Mouse (Mus musculus) bone marrow macrophage, adult 2 months (primary cell): ENCODE results near the gene Tbata.

ENCODE experiments used
- CTCF ChIP-seq: IDR thresholded peaks from 2 replicates; pipeline ENCODE4 v1.5.1; 2012; ENCODE audit warnings: low read depth, mild to moderate bottlenecking, low read length, moderate library complexity
- POLR2A ChIP-seq: IDR thresholded peaks from 2 replicates; pipeline ENCODE4 v1.6.1; 2012; ENCODE audit warnings: mild to moderate bottlenecking, low read depth, low read length, borderline replicate concordance

GRCm38 (mm10) chr10:61231756-61232155 is 60.0 kb downstream of the Tbata start:
- no peak for TF ChIP-seq CTCF
- TF ChIP-seq POLR2A = no peak
